Mouse (Mus musculus): ENCODE measurements around the gene Ddx41.

GRCm38 (mm10) chr13:55487578-55488498 lies 48.6 kb downstream of the Ddx41 start, which contains the start of gene Dbn1:
- no peak for TF ChIP-seq CTCF (IDR thresholded peaks at IDR 0.05; ENCODE audit: low read depth, low read length)
- TF ChIP-seq POLR2A (IDR thresholded peaks at IDR 0.05; ENCODE audit: insufficient read depth, low read length), result no peak
- TF ChIP-seq EP300 (IDR thresholded peaks at IDR 0.05; ENCODE audit: insufficient read depth, low read depth, low read length), result 0 out of 2 replicates have a peak, but pooled peaks have one; percentile 29
